Mouse (Mus musculus) hindlimb bud, embryonic 11.5 days (tissue): ENCODE data around the gene Unc119b.
"Not testable (repeated sequence)": the region's sequence is repeated elsewhere in the genome, so short reads cannot be mapped to it uniquely, and the experiment has no call there.

Experiments
- DNase-seq: peaks from one replicate; pipeline ENCODE4 v3.0.0-alpha.2; 2012; ENCODE audit warnings: low read depth, low spot score; ENCODE audit errors: extremely low spot score

The Unc119b gene

DNA sequence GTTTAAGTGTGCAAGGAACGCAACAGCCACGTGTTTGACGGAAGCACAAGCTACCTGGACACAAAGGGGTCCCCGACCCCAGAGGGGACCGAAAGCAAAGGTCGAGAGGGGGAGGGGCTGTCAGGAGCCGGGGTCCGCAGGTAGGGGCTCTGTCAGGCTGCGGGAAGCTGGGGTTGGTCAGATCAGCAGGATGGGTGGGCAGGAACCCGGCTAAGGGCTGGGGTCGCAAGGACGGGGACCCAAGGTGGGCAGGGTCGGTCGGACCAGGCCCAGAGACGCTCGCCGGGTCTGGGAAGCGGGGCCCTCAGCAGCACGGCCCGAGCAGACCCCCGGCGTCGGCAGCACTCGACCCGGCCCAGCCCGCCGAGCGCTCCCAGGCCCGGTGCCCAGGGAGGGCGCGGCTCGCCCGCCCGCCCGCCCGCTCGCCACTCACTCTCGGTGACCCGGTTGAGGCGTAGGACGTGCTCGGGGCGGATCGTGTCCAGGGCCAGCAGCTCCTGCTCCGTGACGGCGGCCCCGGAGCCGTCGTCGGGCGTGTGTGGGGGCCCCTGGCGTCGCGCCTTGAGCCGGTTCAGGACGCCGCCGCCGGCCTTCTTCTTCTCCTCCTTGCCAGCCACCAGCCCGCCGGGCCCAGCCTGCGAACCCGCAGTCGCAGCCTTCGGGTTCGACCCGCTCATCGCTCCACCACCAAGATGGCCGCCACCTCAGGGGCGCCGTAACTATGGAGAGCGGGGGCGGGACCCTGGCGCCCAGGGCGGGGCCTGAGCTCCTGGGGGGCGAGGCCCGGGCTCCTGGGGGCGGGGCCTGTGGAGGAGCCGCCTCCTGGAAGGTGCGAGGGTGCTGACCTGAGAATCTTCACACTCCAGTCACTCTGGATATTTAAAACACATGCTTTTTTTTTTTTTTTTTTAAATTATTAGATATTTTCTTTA, at the start of gene Unc119b:
Unc119b (minus strand) TSS at position 742 of the 932 bp plus-strand sequence.
- no peak for DNase-seq

- no peak for DNase-seq
Measured at GRCm38 (mm10) chr5:115183482-115183881, 48.7 kb upstream of the Unc119b start.

DNA sequence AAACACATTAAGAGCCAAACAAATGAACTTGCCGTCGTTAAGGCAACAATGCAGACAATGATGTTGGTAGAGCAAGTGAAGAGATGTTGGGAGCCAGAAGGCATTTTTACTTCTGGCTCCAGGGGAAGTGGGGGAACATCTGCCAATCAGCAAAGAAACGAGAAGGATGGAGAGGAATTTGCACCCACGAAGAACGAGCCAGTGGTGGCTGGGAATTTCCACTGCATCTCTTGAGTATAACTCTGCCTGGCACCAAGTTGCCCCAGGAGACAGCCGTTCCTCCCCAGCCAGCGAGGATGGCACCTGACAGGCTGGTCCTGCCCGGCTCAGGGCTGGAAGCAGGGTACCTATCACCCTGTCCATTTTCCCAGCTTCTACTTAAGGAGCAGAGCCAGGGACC, 48.1 kb upstream of the Unc119b start:
- no peak for DNase-seq

GRCm38 (mm10) chr5:115181248-115181940, 46.6 kb upstream of the Unc119b start:
- no peak for DNase-seq

DNA sequence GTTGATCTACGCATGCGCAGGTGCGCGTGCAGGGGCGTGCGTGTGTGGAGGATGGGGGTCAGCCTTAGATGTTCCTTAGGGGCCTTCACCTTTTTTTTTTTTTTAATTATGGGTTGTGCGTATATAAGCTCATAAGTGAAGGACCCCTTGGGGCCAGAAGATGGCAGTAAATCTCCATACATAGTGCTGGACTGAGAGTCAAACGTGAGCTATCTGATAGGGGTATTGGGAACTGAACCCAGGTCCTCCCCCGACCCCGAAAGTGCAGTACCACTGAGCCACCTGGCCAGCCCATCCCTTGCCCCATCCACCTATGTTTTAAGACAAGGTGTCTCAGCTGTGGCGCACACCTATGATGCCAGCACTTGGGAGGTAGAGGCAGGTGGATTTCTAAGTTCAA, 44.8 kb upstream of the Unc119b start:
- DNase-seq = no peak

DNA sequence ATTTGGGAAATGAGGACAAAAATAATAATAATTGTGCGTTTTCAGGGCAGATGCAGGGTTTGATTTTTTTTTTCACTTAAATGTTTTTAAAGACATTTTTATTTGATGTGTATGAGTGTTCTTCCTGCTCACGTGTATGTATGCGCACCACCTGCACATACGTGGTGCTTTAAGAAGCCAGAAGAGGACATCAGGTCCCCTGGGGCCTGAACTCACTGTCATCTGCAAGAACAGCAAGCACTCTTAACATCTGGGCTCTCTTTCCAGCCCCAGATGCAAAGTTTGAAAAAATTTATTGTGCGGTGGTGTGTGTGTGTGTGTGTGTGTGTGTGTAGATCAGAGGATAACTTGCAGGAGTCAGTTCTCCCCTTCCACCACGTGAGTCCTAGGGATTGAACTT, 43.1 kb upstream of the Unc119b start:
- no peak for DNase-seq

GRCm38 (mm10) chr5:115174554-115174953, 39.8 kb upstream of the Unc119b start:
- DNase-seq = no peak

GRCm38 (mm10) chr5:115170150-115170549, 35.4 kb upstream of the Unc119b start:
- DNase-seq = no peak

- DNase-seq = no peak
Measured at GRCm38 (mm10) chr5:115168641-115169415, 34.1 kb upstream of the Unc119b start.

GRCm38 (mm10) chr5:115167396-115167795, 32.6 kb upstream of the Unc119b start:
- DNase-seq = no peak

DNA sequence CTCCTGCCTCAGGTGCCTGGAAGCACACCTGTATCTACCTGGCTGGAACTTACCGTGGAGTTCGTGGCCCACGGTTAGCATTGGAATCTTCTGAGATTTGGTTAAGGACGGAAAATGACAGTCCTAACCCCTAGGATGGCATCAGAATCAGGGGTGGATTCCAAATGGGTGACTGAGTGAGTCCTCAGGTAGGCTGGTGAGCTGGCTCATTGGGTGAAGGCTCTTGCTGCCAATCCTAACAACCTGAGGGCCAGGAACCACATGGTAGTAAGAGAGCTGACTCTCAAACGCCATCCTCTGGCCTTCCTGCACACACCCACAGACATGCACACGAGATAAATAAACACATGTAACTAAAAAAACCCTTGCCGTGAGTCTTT, 32.0 kb upstream of the Unc119b start:
- no peak for DNase-seq

DNA sequence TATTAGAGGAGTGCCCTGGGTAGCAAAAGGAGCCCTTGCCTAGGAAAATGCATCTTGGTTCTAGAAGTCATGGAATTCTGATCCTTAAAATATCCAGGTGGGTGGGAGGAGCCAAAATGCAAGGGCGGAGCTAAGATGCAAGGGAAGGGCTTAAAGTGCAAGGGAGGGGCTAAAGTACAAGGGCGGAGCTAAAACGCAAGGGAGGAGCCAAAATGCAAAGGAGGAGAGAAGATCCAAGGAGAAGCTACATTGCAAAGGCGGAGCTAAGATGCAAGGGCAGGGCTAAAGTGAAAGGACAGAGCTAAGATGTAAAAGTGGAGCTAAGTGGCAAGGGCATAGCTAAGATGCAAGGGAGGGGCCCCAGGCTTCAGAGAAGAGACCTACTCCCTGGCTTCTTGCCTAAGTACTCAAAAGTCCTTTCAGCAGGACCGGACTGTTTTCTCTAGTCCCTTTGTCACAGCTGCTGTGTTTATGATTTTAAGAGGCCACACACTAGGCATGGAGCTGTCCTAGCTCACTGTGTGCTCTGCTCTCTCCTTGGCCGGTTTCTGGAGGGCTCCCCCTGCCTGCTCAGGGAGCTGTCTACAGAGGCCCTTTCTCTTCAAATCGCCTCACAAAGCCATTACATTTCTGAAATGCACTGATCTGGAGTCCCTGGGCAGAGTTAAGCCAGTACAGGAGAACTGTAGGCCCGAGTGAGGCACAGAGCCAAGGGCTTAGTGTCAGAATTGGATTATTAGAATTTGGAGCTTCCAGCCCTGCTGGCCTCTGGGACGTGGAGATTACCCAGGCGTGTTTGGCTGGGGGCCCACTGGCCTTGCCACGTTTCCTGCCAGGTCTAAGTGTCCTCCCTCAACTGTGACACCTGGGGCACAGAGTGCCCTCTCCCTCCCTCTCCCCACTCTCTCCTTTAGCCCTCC, 31.4 kb upstream of the Unc119b start:
- DNase-seq = no peak

GRCm38 (mm10) chr5:115165351-115165750, 30.6 kb upstream of the Unc119b start:
- DNase-seq = no peak

DNA sequence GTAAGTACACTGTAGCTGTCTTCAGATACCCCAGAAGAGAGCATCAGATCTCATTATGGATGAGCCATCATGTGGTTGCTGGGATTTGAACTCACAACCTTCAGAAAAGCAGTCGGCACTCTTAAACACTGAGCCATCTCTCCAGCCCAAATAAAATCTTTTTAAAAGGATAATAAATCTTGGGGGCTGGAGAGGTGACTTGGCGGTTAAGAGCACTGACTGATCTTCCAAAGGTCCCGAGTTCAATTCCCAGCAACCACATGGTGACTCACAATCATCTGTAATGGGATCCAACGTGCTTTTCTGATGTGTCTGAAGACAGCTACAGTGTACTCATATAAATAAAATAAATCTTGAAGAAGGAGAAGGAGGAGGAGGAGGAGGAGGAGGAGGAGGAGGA, 29.7 kb upstream of the Unc119b start:
- not testable (repeated sequence) for DNase-seq

DNA sequence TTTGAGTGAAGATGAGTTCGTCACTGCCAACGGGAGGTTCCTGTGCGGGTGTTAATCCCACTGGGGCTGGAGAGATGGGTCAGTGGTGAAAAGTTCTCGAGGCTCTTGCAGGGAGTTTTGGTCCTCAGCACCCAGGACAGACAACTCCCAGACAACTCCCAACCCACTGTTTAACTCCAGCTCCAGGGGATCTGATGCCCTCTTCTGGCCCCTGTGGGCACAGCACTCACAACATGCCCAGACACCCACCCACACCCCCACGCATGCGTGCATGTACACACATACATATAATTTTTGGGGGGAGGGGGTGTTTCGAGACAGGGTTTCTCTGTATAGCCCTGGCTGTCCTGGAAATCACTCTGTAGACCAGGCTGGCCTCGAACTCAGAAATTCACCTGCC, 28.8 kb upstream of the Unc119b start:
- no peak for DNase-seq

GRCm38 (mm10) chr5:115161940-115162279, 27.1 kb upstream of the Unc119b start:
- DNase-seq = not testable (repeated sequence)

- DNase-seq = no peak
Measured at GRCm38 (mm10) chr5:115161064-115161939, 26.5 kb upstream of the Unc119b start.

DNA sequence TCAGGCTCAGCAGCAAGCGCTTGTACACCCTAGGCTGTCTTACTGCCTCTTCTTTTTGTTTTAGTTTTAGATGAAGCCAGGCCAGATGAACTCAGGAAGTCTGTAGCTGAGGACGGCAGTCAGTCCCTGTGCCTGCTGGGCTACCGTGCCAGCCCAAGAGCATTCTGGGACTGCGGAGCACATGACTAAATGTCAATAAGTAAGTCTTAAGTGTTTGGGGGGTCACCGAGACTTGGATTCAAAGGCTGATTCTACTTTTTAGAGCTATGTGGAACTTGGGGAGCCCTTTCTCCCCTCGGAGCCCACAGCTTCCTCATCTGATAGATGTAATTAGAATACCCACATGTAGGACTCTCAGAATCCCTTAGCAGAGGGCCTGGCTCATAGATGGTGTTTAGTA, 25.9 kb upstream of the Unc119b start:
- no peak for DNase-seq

- no peak for DNase-seq
Measured at GRCm38 (mm10) chr5:115159165-115159564, 24.4 kb upstream of the Unc119b start.
